Mouse (Mus musculus) midbrain, postnatal 0 days (tissue): ENCODE data around the gene Sfmbt1. TPM values are rescaled to one million over a fixed set of nuclear protein-coding genes. Genes with fewer than 3 reads are reported as not detected.

Experiments
- ATAC-seq: fragments of 200-750 bp; cut with Nextera tagmentation; 2 replicates; pipeline ENCODE4 v1.8.0; 2017; ENCODE audit warnings: moderate number of reproducible peaks, mild to moderate bottlenecking, moderate TSS enrichment, moderate library complexity; ENCODE audit not compliant: low FRiP score
- DNase-seq: peaks from one replicate; pipeline ENCODE4 v3.0.0-alpha.2; 2015; ENCODE audit warnings: low spot score
- H3K27ac ChIP-seq: fragments of 300-500 bp; sonication (generic); 2 replicates; pipeline ENCODE4 v1.5.1; 2014; ENCODE audit warnings: low read depth, mild to moderate bottlenecking, low read length, mixed read lengths
- H3K27me3 ChIP-seq: fragments of 300-500 bp; sonication (generic); 2 replicates; pipeline ENCODE4 v1.6.1; 2014; ENCODE audit warnings: low read length, control low read depth, mixed read lengths; ENCODE audit not compliant: insufficient read depth
- H3K36me3 ChIP-seq: fragments of 300-500 bp; sonication (generic); 2 replicates; pipeline ENCODE4 v1.6.1; 2014; ENCODE audit warnings: low read length, control low read depth, mixed read lengths; ENCODE audit not compliant: insufficient read depth
- H3K4me1 ChIP-seq: fragments of 300-500 bp; sonication (generic); 2 replicates; pipeline ENCODE4 v1.6.1; 2014; ENCODE audit warnings: mild to moderate bottlenecking, control low read depth, antibody characterized with exemption, low read length, mixed read lengths; ENCODE audit not compliant: insufficient read depth
- H3K4me2 ChIP-seq: fragments of 300-500 bp; sonication (generic); 2 replicates; pipeline ENCODE4 v1.6.1; 2014; ENCODE audit warnings: low read depth, mild to moderate bottlenecking, low read length, mixed read lengths; ENCODE audit not compliant: poor library complexity, severe bottlenecking
- H3K4me3 ChIP-seq: fragments of 300-500 bp; sonication (generic); 2 replicates; pipeline ENCODE4 v1.5.1; 2014; ENCODE audit warnings: low read depth, mild to moderate bottlenecking, low read length, moderate library complexity
- H3K9ac ChIP-seq: fragments of 300-500 bp; sonication (generic); replicated peaks from 2 replicates; pipeline ENCODE4 v1.6.1; 2014; ENCODE audit warnings: mild to moderate bottlenecking, low read length, moderate library complexity, mixed read lengths; ENCODE audit not compliant: poor library complexity, severe bottlenecking
- H3K9me3 ChIP-seq: fragments of 300-500 bp; sonication (generic); 2 replicates; pipeline ENCODE4 v1.6.1; 2016; ENCODE audit warnings: low read length, control low read depth
- CTCF ChIP-seq: IDR thresholded peaks from 2 replicates; pipeline ENCODE4 v1.5.1; 2016; ENCODE audit warnings: antibody characterized with exemption, mild to moderate bottlenecking
- WGBS: fragments of 180-500 bp; shearing (Covaris S2); extraction: QIAGEN DNeasy Blood & Tissue Kit; methylation state at CpG from one replicate; pipeline ENCODE4 v1.1.7; 2014; 5-methylcytosine and 5-hydroxymethylcytosine counted together
- polyA plus RNA-seq: library from polyadenylated mRNA; unstranded; fragments of >200 nt; fragmentation: Nextera tagmentation; extraction: Ambion mirVana; gene quantifications from 2 replicates; pipeline ENCODE4 v1.2.1, GENCODE M21; 2015
- total RNA-seq: library from RNA; depleted of rRNA; stranded (reverse); fragments of >200 nt; gene quantifications from 2 replicates; pipeline ENCODE4 v1.2.3, GENCODE M21; 2014

Gene Sfmbt1
- total and polyA plus RNA-seq, 2 experiments from 2014 or later, result 9.2 to 16.2 TPM

DNA sequence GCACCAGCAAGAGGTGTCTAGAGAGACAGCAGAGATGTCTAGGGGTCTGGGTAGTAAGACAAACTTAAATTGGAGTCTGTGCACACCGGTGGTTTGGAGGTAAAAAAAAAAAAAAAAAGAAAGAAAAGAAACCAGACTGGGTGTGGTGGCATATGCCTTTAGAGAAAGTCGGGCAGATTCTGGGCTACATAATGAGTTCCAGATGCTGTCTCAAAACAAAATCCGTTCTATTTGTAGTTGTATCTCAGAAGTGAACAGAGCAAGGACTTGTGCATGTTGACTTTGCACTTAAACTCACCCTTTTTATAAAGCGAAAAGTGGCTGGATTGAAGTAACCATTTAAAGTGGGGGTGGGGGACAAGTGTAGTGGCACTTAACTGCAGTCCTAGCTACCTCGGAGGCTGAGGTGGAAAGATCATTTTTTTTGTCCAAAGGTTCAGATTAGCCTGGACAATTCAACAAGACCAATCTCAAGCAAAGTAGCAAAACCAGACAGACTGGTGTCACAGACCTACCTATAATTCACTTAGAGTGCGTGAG, 109.9 kb downstream of the Sfmbt1 start:
- 80% methylated on average over 6 of the region's 6 CpGs for whole genome bisulfite sequencing
- no peaks in the 10 kb centered on the region for H3K27me3 ChIP-seq
- H3K27ac ChIP-seq, result no peak overlapping the region
- H3K4me1 ChIP-seq, result peaks cover 12% of the 10 kb centered on the region
- no peak overlapping the region for H3K4me2 ChIP-seq
- no peak overlapping the region for H3K4me3 ChIP-seq
- no peaks in the 10 kb centered on the region for H3K9me3 ChIP-seq
- ATAC-seq, result no peak
- no peak for TF ChIP-seq CTCF
- H3K9ac ChIP-seq, result no peak overlapping the region
- H3K36me3 ChIP-seq, result 0 out of 2 replicates have a peak, but pooled peaks cover 4% of the 10 kb centered on the region
- DNase-seq, result no peak

DNA sequence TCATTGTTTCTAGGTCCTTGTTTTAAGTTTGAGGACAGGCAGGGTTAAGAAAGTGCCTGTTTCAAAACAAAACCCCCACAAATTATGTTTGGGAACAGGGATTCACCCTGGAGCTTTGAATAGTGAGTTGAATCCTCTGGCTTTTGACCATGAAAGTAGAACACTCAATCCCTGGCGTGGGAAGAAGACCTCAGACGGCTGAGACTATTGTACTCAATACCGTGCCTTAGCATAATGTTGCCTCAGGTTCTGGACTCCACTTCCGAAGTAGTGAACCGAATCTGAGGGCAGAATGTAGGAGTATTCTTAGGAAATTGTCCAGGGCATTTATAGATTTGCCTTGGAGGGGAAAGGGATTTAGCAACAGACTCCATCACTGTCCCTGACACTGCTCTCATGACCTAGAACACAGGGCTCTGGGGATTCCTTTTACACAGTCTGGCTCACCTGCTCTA, 110.4 kb downstream of the Sfmbt1 start:
- H3K36me3 ChIP-seq, result no peaks in the 10 kb centered on the region
- 29% methylated on average over 5 of the region's 5 CpGs for WGBS
- no peaks in the 10 kb centered on the region for H3K27me3 ChIP-seq
- 0 out of 2 replicates have a peak, but pooled peaks have one; percentile 3 for ATAC-seq
- H3K4me2 ChIP-seq, result peak overlapping the region; percentile 61
- DNase-seq, result no peak
- peak overlapping the region; percentile 75; the same call in 1 of the 2 replicates for H3K27ac ChIP-seq
- H3K9me3 ChIP-seq, result no peaks in the 10 kb centered on the region
- peak overlapping the region; percentile 90 for H3K4me3 ChIP-seq
- peaks cover 12% of the 10 kb centered on the region for H3K4me1 ChIP-seq
- TF ChIP-seq CTCF, result no peak
- peak overlapping the region; percentile 87 for H3K9ac ChIP-seq

DNA sequence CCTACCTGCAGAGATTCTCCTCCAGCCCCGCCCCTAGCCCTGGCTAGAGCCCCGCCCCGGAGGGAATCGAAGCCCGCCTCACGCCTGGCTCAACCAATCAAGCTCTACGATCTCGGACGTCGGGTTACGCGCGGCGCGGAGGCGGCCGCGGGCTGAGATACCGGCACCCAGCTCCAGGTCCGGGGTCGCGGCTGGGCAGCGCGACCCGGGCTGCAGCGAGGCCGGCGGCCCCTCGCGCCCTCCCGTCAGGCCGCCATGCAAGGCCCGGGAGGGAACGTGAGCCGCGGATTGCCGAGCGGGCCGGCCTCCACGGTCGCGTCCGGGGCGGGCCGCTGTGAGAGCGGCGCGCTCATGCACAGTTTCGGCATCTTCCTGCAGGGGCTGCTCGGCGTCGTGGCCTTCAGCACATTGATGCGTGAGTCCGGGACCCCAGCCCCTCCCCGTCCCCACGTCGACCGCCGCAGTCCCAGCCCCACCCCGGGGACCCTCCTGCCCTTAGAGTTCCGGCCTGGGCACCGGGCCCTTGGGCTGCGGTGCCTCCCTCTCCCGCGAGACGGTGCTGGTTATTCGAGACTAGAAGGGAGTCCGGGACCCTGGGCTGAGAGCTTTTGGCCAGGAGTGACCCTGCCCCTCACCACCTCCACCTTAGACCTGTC, 111.0 kb downstream of the Sfmbt1 start, which contains the start of gene Tmem110:
Gene Tmem110 (plus strand): TSS at position 115 of the 656 bp plus-strand sequence.
- Histone ChIP-seq H3K27ac (peak within 1 kb of the TSS; percentile 75), H3K9me3 (no peaks in the 10 kb centered on the region), H3K4me3 (peak within 1 kb of the TSS; percentile 90), H3K36me3 (no peaks in the 10 kb centered on the region), H3K27me3 (no peaks in the 10 kb centered on the region), H3K4me1 (peaks cover 12% of the 10 kb centered on the region), H3K4me2 (peak within 1 kb of the TSS; percentile 61), H3K9ac (peak within 1 kb of the TSS; percentile 87)
- DNase-seq, result peak; percentile 91
- under 1% methylated on average over 48 of the region's 68 CpGs for WGBS
- peak; percentile 96 for ATAC-seq
- TF ChIP-seq CTCF, result peak; percentile 42

DNA sequence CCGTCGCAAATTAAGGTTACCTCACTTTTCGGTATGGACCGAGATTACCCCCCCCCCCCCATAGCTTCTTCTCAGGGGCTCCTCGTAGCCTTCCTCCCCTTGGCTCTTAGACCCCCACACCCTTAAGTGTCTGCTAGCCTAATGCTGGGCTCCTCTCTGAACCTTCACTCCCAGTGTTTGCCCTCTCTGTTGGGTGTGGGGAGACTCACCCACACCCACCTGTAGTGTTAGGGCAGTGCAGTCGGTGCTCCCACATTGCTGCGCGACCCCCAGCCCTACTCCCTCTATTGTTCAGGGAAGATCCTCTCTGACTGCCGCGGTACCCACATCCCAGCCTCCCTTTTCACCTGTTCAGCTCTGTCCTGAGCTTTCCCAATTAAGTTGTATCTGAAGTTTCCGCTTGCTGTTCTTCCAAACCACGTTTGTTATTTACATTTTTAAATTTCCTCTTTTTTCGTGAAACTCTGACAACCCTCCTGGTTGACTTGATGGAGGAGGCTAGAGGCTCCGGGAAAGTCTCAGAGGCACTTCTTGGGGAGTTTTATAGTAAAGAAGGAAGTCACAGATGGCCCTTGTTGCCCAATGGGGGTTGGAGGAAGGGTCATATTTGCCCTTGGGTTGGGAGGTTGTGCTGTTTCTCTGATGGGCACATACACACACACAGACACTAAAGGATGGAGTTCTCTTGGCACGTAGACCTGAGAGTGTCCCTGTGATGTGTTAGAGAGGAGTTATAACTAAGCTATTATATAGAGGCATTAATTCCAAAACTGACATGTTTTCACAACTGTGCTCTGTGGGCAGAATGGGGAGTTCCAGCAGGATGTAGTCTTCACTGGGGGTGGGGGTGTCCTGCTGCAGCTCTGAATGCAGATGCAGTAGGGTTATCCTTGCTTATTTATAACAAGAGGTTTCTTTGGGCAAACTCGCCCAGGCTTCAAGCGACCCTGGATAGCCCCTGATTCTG, 111.8 kb downstream of the Sfmbt1 start:
- DNase-seq (no peak), ATAC-seq (peak; percentile 18; the same call in 1 of the 2 replicates)
- TF ChIP-seq CTCF, result no peak
- Histone ChIP-seq H3K36me3 (no peaks in the 10 kb centered on the region), H3K9me3 (no peaks in the 10 kb centered on the region), H3K27me3 (no peaks in the 10 kb centered on the region), H3K4me3 (peak overlapping the region; percentile 90), H3K4me2 (peak overlapping the region; percentile 61), H3K9ac (peak overlapping the region; percentile 87), H3K27ac (no peak overlapping the region), H3K4me1 (peaks cover 12% of the 10 kb centered on the region)
- 19% methylated on average over 17 of the region's 17 CpGs for WGBS

DNA sequence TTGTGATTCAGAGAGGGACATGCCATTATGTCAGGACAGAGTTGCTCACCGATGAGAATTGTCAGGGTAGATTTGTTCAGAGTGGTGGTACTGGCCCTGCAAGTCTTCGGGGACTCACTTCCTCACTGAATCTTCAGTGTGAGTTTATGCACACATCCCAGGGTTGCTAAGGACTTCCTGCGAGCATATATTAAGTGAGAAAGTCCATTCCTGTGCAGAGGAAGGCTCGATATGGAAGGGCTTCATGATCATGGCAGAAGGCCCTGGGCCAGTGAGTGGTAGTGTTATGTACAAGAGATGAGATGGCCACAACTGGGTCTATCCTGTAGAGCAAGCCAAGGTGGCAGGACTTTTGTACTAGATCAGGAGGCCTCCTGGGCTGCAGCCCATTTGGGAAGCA, 112.8 kb downstream of the Sfmbt1 start:
- ATAC-seq (no peak), DNase-seq (no peak)
- Histone ChIP-seq H3K4me2 (peak overlapping the region; percentile 61; the same call in 1 of the 2 replicates), H3K36me3 (no peaks in the 10 kb centered on the region), H3K9ac (no peak overlapping the region), H3K4me3 (no peak overlapping the region), H3K27ac (no peak overlapping the region), H3K9me3 (no peaks in the 10 kb centered on the region), H3K4me1 (peaks cover 12% of the 10 kb centered on the region), H3K27me3 (no peaks in the 10 kb centered on the region)
- no peak for TF ChIP-seq CTCF
- 75% methylated on average over 4 of the region's 4 CpGs for WGBS
